Mouse (Mus musculus): Measurements from ENCODE around the gene Elavl3. TPM values are rescaled to one million over a fixed set of nuclear protein-coding genes. Genes with fewer than 3 reads are reported as not detected.

Gene Elavl3
- polyA plus RNA-seq, 1 experiment from 2014 or later: 0.12 TPM

GRCm38 (mm10) chr9:22072276-22072675 is 20.5 kb upstream of the Elavl3 start:
- no peak overlapping the region for H3K4me2 ChIP-seq (ENCODE audit: low read length)
- H3K27ac ChIP-seq: no peak overlapping the region
- H3K27me3 ChIP-seq (ENCODE audit: insufficient read depth, low read length): no peaks in the 10 kb centered on the region
- TF ChIP-seq CTCF (IDR thresholded peaks at IDR 0.05; ENCODE audit: low read depth): no peak
- H3K36me3 ChIP-seq (ENCODE audit: insufficient read depth, low read length): peaks cover 18% of the 10 kb centered on the region
- no peak for ATAC-seq (replicated peaks; ENCODE audit: low FRiP score, low read depth)
- no peaks in the 10 kb centered on the region for H3K4me1 ChIP-seq (replicated peaks; ENCODE audit: insufficient read depth, low read length)
- no peak overlapping the region for H3K4me3 ChIP-seq (replicated peaks; ENCODE audit: low read depth, low read length)
- no peaks in the 10 kb centered on the region for H3K9me3 ChIP-seq (replicated peaks; ENCODE audit: low read length)
- WGBS: 90% methylated on average over 4 of the region's 4 CpGs
- no peak for DNase-seq (ENCODE audit: low spot score)
- no peak overlapping the region for H3K9ac ChIP-seq (ENCODE audit: low read depth, low read length)

GRCm38 (mm10) chr9:22070791-22071573 is 19.2 kb upstream of the Elavl3 start, which contains the start of the genes Gm49318 and Zfp653:
TSS of gene Gm49318 (minus strand) at chr9:22071259.
TSS of gene Zfp653 (minus strand) at chr9:22071376.
- Histone ChIP-seq H3K9ac (ENCODE audit: low read depth, low read length) (peak within 1 kb of the TSS; percentile 87), H3K9me3 (replicated peaks; ENCODE audit: low read length) (no peaks in the 10 kb centered on the region), H3K4me1 (replicated peaks; ENCODE audit: insufficient read depth, low read length) (no peaks in the 10 kb centered on the region), H3K27ac (peak within 1 kb of the TSS; percentile 98), H3K36me3 (ENCODE audit: insufficient read depth, low read length) (peaks cover 18% of the 10 kb centered on the region), H3K4me3 (replicated peaks; ENCODE audit: low read depth, low read length) (peak within 1 kb of the TSS; percentile 87), H3K4me2 (ENCODE audit: low read length) (peak within 1 kb of the TSS; percentile 58), H3K27me3 (ENCODE audit: insufficient read depth, low read length) (no peaks in the 10 kb centered on the region)
- DNase-seq (ENCODE audit: low spot score): peak; percentile 99
- peak; percentile 98 for ATAC-seq (replicated peaks; ENCODE audit: low FRiP score, low read depth)
- under 1% methylated on average over 75 of the region's 87 CpGs for WGBS
- TF ChIP-seq CTCF (IDR thresholded peaks at IDR 0.05; ENCODE audit: low read depth): peak; percentile 34; the same call in 1 of the 2 replicates

- DNase-seq (ENCODE audit: low spot score) (no peak), ATAC-seq (replicated peaks; ENCODE audit: low FRiP score, low read depth) (0 out of 2 replicates have a peak, but pooled peaks have one; percentile 4)
- peak overlapping the region; percentile 58 for H3K4me2 ChIP-seq (ENCODE audit: low read length)
- H3K4me3 ChIP-seq (replicated peaks; ENCODE audit: low read depth, low read length): peak overlapping the region; percentile 87
- 0 out of 2 replicates have a peak overlapping the region, but pooled peaks have one; percentile 87 for H3K9ac ChIP-seq (ENCODE audit: low read depth, low read length)
- H3K27me3 ChIP-seq (ENCODE audit: insufficient read depth, low read length): no peaks in the 10 kb centered on the region
- peaks cover 23% of the 10 kb centered on the region for H3K36me3 ChIP-seq (ENCODE audit: insufficient read depth, low read length)
- H3K4me1 ChIP-seq (replicated peaks; ENCODE audit: insufficient read depth, low read length): no peaks in the 10 kb centered on the region
- 67% methylated on average over 4 of the region's 4 CpGs for WGBS
- no peak; the same call in 1 of the 2 replicates for TF ChIP-seq CTCF (IDR thresholded peaks at IDR 0.05; ENCODE audit: low read depth)
- H3K9me3 ChIP-seq (replicated peaks; ENCODE audit: low read length): no peaks in the 10 kb centered on the region
- H3K27ac ChIP-seq: peak overlapping the region; percentile 48; the same call in 1 of the 2 replicates
These were observed 18.2 kb upstream of the Elavl3 start for GRCm38 (mm10) chr9:22069881-22070553.

- Histone ChIP-seq H3K27me3 (ENCODE audit: insufficient read depth, low read length) (no peaks in the 10 kb centered on the region), H3K4me2 (ENCODE audit: low read length) (no peak overlapping the region), H3K4me3 (replicated peaks; ENCODE audit: low read depth, low read length) (no peak overlapping the region), H3K9me3 (replicated peaks; ENCODE audit: low read length) (no peaks in the 10 kb centered on the region), H3K36me3 (ENCODE audit: insufficient read depth, low read length) (peaks cover 29% of the 10 kb centered on the region), H3K4me1 (replicated peaks; ENCODE audit: insufficient read depth, low read length) (no peaks in the 10 kb centered on the region), H3K9ac (ENCODE audit: low read depth, low read length) (no peak overlapping the region), H3K27ac (no peak overlapping the region)
- DNase-seq (ENCODE audit: low spot score) (no peak), ATAC-seq (replicated peaks; ENCODE audit: low FRiP score, low read depth) (no peak)
- TF ChIP-seq CTCF (IDR thresholded peaks at IDR 0.05; ENCODE audit: low read depth): no peak
- WGBS: 86% methylated on average over 5 of the region's 5 CpGs
These were observed 15.4 kb upstream of the Elavl3 start for GRCm38 (mm10) chr9:22067195-22067594.

DNA sequence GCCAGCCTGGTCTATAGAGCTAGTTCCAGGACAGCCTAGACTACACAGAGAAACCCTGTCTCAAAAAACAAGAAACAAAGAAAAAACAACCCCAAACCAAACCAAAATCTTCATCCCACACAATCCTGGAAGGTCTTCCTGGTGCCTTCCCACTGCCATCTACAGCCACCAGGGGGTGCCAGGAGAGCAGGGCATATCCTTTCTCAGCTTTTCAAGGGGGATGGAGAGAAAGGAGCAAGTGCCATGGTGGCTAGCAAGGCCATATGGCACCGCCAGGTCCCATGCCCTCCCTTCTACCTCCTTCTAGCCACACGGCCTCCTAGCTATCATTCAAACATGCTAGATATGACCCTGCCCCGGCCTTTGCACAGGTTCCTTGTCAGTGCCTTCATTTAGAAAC is 14.6 kb upstream of the Elavl3 start:
- TF ChIP-seq CTCF (IDR thresholded peaks at IDR 0.05; ENCODE audit: low read depth): peak; percentile 87
- Histone ChIP-seq H3K9me3 (replicated peaks; ENCODE audit: low read length) (no peaks in the 10 kb centered on the region), H3K9ac (ENCODE audit: low read depth, low read length) (no peak overlapping the region), H3K4me2 (ENCODE audit: low read length) (no peak overlapping the region), H3K27ac (no peak overlapping the region), H3K36me3 (ENCODE audit: insufficient read depth, low read length) (peaks cover 33% of the 10 kb centered on the region), H3K4me3 (replicated peaks; ENCODE audit: low read depth, low read length) (no peak overlapping the region), H3K27me3 (ENCODE audit: insufficient read depth, low read length) (no peaks in the 10 kb centered on the region), H3K4me1 (replicated peaks; ENCODE audit: insufficient read depth, low read length) (no peaks in the 10 kb centered on the region)
- ATAC-seq (replicated peaks; ENCODE audit: low FRiP score, low read depth) (no peak), DNase-seq (ENCODE audit: low spot score) (peak; percentile 72)
- WGBS: 71% methylated on average over 3 of the region's 3 CpGs

DNA sequence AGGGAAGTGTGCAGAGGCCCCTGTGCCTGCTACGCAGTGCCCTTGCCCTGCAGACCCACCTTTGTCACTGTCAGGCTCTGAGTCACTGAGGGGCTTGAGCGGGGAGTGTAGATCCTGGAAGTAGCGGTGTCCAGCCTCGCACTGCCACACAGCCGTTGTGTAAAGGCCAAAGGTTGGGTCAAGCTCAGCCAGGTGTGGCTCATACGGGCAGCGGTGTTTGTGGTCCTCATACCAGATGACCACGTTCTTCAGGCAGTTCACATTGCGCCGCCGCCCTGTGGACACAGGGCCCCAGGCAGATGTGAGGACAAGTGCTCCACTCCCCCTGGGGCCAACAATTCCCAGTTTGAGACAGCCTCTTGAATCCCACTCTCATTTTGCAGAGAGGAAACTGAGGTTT is 13.8 kb upstream of the Elavl3 start:
- no peak overlapping the region for H3K4me2 ChIP-seq (ENCODE audit: low read length)
- no peaks in the 10 kb centered on the region for H3K9me3 ChIP-seq (replicated peaks; ENCODE audit: low read length)
- no peak overlapping the region for H3K9ac ChIP-seq (ENCODE audit: low read depth, low read length)
- no peak for DNase-seq (ENCODE audit: low spot score)
- 88% methylated on average over 11 of the region's 11 CpGs for WGBS
- no peak overlapping the region for H3K27ac ChIP-seq
- peaks cover 38% of the 10 kb centered on the region for H3K36me3 ChIP-seq (ENCODE audit: insufficient read depth, low read length)
- TF ChIP-seq CTCF (IDR thresholded peaks at IDR 0.05; ENCODE audit: low read depth): no peak
- no peaks in the 10 kb centered on the region for H3K27me3 ChIP-seq (ENCODE audit: insufficient read depth, low read length)
- H3K4me3 ChIP-seq (replicated peaks; ENCODE audit: low read depth, low read length): no peak overlapping the region
- no peak for ATAC-seq (replicated peaks; ENCODE audit: low FRiP score, low read depth)
- no peaks in the 10 kb centered on the region for H3K4me1 ChIP-seq (replicated peaks; ENCODE audit: insufficient read depth, low read length)
